Mouse (Mus musculus): ENCODE measurements around the gene Dock6. TPM values are rescaled to one million over a fixed set of nuclear protein-coding genes. Genes with fewer than 3 reads are reported as not detected.

Dock6 gene
- polyA plus RNA-seq, 1 experiment, result 52.5 TPM

GRCm38 (mm10) chr9:21820183-21820582 is 32.3 kb downstream of the Dock6 start:
- WGBS, result 77% methylated on average over 12 of the region's 12 CpGs
- DNase-seq (ENCODE audit: low read depth, low spot score), result no peak

GRCm38 (mm10) chr9:21819181-21819729 is 33.2 kb downstream of the Dock6 start:
- 93% methylated on average over 2 of the region's 2 CpGs for WGBS
- no peak for DNase-seq (ENCODE audit: low read depth, low spot score)

DNA sequence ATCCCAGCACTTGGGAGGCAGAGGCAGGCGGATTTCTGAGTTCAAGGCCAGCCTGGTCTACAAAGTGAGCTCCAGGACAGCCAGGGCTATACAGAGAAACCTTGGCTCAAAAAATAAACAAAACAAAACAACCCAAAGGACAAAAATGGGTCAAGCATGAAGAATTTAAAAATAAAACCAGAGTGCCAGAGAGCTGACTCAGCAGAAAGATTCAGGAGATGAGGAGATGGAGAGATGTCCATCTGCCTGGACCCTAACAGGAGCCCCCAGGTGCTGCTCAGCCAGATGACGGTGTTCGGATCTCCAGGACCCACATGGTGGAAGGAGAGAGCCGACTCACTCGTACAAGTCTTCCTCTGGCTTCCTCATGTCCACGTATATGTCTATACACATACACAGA is 33.9 kb downstream of the Dock6 start:
- 92% methylated on average over 6 of the region's 6 CpGs for WGBS
- no peak for DNase-seq (ENCODE audit: low read depth, low spot score)

GRCm38 (mm10) chr9:21818125-21818524 is 34.3 kb downstream of the Dock6 start:
- DNase-seq (ENCODE audit: low read depth, low spot score), result no peak
- 74% methylated on average over 4 of the region's 4 CpGs for WGBS

DNA sequence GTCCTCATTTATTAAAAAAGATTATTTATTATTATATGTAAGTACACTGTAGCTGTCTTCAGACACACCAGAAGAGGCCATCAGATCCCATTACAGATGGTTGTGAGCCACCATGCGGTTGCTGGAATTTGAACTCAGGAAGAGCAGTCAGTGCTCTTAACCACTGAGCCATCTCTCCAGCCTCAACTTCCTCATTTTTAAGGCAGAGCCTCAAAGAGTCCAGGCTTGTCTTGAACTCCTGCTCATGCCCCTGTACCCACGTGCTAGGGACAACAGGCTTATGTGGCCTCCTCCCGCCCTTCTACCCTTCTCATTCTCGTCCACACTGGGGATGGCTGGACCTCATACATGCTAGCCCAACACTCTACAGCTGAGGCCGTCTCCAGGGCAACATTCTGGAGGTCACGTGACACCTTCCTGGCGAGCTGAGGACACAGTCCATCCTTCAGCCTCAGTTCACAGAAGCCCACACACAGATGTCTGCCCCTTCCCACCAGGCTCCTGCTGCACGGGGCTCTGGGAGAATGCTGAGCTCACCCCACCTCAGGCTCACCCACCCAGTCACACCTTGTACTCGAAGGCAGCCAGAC is 35.6 kb downstream of the Dock6 start:
- no peak for DNase-seq (ENCODE audit: low read depth, low spot score)
- WGBS, result 75% methylated on average over 9 of the region's 9 CpGs

DNA sequence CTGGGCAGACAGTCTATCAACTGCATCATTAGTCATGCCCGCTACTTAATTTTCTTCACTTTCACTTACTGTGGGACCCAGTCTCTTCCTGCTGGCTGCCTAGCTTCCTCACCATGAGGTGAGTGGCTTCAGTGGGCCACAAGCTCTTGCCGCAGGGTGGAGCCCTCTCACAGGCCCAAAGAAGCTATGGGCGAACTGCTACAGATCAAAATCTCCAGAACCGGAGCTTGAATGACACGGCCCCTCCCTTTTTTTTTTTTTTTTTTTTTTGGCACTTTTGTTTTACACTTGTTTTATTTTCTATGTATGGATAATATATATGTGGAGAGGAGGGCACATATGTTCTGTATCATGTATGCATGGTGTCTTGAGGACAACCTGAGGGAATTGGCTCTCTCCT is 41.3 kb downstream of the Dock6 start:
- WGBS, result 72% methylated on average over 5 of the region's 5 CpGs
- DNase-seq (ENCODE audit: low read depth, low spot score), result no peak

GRCm38 (mm10) chr9:21808561-21808960 is 43.9 kb downstream of the Dock6 start:
- WGBS, result 69% methylated on average over 3 of the region's 3 CpGs
- no peak for DNase-seq (ENCODE audit: low read depth, low spot score)

DNA sequence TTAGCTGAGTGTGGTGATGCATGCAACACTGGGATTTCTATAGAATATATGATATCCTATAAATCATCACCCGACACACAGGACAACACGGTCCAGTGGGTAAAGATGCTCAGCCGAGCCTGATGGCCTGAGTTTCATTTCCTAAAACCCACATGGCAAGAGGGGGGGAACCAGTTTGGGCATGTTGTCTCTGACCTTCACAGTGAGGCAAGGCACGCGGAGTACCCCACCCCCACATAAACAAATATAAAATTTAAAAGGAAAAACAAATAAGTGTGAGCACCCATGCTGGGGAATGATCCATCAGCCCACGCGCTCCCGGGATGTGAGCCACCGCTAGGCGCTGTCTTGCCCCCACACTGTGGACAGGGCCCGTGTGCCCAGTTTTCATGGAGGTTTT is 45.5 kb downstream of the Dock6 start:
- no peak for DNase-seq (ENCODE audit: low read depth, low spot score)

DNA sequence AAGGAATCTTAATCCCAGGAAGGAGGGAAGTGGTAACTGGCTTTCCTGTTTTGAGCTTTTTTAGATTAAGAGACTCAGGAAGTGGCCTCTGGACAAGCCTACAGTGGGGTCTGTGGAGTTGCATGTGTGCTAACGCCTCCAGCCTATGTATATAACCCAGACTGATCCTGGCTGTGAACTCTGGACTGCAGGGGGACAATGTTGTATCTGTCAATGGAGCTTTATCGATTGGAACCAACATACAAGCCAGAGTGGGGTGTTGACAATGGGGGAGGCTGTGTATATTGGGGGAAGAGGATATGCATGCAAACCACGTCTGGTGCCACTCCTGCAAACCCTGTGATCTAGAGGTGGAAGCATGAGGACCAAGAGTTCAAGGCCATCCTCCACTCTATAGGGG is 46.1 kb downstream of the Dock6 start:
- 50% methylated on average over 3 of the region's 3 CpGs for WGBS
- no peak for DNase-seq (ENCODE audit: low read depth, low spot score)

More for the DNA sequence above, 45.5 kb downstream of the Dock6 start:
- WGBS, result 70% methylated on average over 11 of the region's 11 CpGs

- WGBS, result 28% methylated on average over 13 of the region's 13 CpGs
- DNase-seq (ENCODE audit: low read depth, low spot score), result no peak
Observed at GRCm38 (mm10) chr9:21803986-21804644, 48.3 kb downstream of the Dock6 start.

GRCm38 (mm10) chr9:21801591-21801990 is 50.8 kb downstream of the Dock6 start:
- no peak for DNase-seq (ENCODE audit: low read depth, low spot score)
- 93% methylated on average over 7 of the region's 7 CpGs for WGBS

DNA sequence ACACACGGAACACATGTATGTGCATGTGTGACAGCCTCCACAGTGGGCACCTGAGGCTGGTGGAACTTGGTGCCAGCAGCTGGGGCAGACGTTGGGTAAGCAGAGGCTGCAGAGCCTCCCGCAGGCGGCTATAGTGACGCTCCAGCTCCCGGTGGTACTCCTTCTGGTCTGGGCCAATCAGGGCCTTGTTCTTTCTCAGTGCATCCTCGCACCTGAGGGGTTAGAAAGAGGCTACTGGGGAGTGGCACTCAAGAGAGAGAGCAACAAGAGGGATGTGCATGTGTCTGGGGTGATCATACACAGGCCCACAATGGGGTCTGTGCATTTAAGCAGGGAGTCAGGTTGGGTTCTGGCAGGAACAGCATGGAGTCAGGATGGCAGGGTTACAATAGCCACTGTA is 51.3 kb downstream of the Dock6 start:
- WGBS, result 85% methylated on average over 7 of the region's 7 CpGs
- DNase-seq (ENCODE audit: low read depth, low spot score), result no peak

- no peak for DNase-seq (ENCODE audit: low read depth, low spot score)
- WGBS, result 17% methylated on average over 3 of the region's 3 CpGs
Observed at GRCm38 (mm10) chr9:21799010-21799350, 53.5 kb downstream of the Dock6 start.

GRCm38 (mm10) chr9:21798345-21799009 is 54.0 kb downstream of the Dock6 start, which contains the start of gene Kank2:
Gene Kank2 (minus strand): TSS chr9:21798744.
- no peak for DNase-seq (ENCODE audit: low read depth, low spot score)
- WGBS, result under 1% methylated on average over 52 of the region's 52 CpGs

- DNase-seq (ENCODE audit: low read depth, low spot score), result no peak
- 2% methylated on average over 26 of the region's 26 CpGs for WGBS
Observed at GRCm38 (mm10) chr9:21797921-21798344, 54.5 kb downstream of the Dock6 start.

DNA sequence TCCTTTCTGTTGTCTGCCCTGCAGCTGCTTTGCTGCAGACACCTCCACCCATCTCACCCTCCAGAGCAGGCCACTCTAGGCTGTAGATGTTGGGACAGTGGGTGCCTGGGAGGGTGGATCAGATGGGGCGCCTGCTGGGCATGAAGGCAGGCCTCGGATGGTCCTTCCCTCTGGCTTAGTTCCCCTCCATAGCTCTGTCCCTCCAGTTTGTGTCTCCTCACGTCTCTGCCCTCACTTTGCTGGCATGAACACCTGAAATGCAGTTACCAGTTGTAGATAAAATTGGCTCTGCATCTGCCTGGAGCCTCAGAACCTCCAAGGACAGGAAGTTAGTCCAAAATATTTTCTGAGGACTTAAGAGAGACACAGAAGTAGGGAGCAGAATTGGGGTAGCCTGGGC is 55.5 kb downstream of the Dock6 start:
- no peak for DNase-seq (ENCODE audit: low read depth, low spot score)
- WGBS, result 61% methylated on average over 3 of the region's 3 CpGs

DNA sequence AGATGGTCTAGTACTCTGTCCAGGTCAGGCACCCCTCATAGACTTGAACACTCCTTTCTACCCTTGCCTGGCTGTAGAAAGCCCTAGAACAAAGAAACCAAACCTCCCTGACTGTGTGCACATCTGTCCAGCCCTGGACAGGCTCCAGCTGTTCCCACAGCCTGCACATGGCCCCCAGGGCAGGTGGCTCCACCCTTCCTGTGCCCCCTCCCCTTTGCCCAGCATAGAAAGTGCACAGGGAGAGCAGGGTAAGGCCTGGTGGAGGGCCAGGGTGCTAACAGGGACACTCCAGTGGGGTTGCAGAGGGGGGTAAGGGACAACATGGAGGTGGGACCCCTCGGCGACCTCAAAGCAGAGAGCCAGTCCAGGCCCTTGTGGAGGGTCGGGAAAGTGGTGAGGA is 56.2 kb downstream of the Dock6 start:
- DNase-seq (ENCODE audit: low read depth, low spot score), result no peak
- 57% methylated on average over 3 of the region's 3 CpGs for WGBS

DNA sequence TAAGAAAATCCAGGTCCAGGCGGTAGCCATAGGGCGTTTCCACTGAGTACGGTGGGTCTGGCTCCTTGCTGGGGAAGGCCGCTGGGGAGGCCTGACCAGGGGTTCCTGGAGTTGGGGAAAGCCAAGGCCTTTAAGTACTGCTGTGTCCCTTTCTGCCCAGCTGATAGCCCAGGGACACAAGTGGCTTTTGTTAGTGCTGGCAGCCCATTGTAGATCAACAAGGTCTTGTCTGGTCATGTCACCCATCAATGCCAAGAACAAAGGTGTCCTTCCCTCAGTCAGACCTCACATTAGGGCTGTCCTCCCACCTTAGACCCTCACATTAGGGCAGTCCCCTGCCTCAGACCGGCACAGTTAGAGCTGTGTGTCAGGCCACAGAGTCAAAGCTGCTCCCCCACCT is 56.9 kb downstream of the Dock6 start:
- 83% methylated on average over 5 of the region's 5 CpGs for WGBS

GRCm38 (mm10) chr9:21794925-21795324 is 57.5 kb downstream of the Dock6 start:
- no peak for DNase-seq (ENCODE audit: low read depth, low spot score)

More for the DNA sequence above, 56.9 kb downstream of the Dock6 start:
- no peak for DNase-seq (ENCODE audit: low read depth, low spot score)

GRCm38 (mm10) chr9:21794344-21794834 is 58.0 kb downstream of the Dock6 start:
- no peak for DNase-seq (ENCODE audit: low read depth, low spot score)
- WGBS, result 93% methylated on average over 18 of the region's 18 CpGs

More at GRCm38 (mm10) chr9:21794925-21795324, 57.5 kb downstream of the Dock6 start:
- 94% methylated on average over 25 of the region's 25 CpGs for WGBS
